ENCODE assay signal across 8 mouse cellular contexts in genomic region chr8:127064361-127065112, GRCm38 (mm10). TPM values are rescaled to one million over a fixed set of nuclear protein-coding genes. Genes with fewer than 3 reads are reported as not detected.
DNase-seq lines count a peak whose midpoint lies in the region; ATAC-seq lines count a peak whose summit lies in the region.

No protein-coding gene starts in this region.

- peak overlapping the region; percentile 81 for H3K4me3 ChIP-seq in hindbrain, embryonic 11.5 days (ENCODE audit: low read depth, low read length)

- no peaks in the 10 kb centered on the region for H3K27me3 ChIP-seq in hindbrain, embryonic 11.5 days (ENCODE audit: control insufficient read depth, insufficient read depth, low read length)

- ATAC-seq in hindbrain, embryonic 11.5 days (ENCODE audit: low FRiP score), result peak; percentile 72

- peak overlapping the region; percentile 72 for H3K4me2 ChIP-seq in hindbrain, embryonic 11.5 days (replicated peaks; ENCODE audit: low read depth, low read length)

- H3K27ac ChIP-seq in hindbrain, embryonic 11.5 days (ENCODE audit: low read depth, low read length), result peak overlapping the region; percentile 95

- no peaks in the 10 kb centered on the region for H3K9me3 ChIP-seq in hindbrain, embryonic 11.5 days (ENCODE audit: control insufficient read depth, low read length)

- DNase-seq in adrenal gland, adult (ENCODE audit: inconsistent age in 2 of 2, low spot score in 1 of 2), result peak; percentile 74 to 94
- peak; percentile 28 for DNase-seq in cerebellum, adult 9-11 months
- peak; percentile 14 to 39 for DNase-seq in frontal cortex, postnatal 36 days (ENCODE audit: low spot score in 2 of 2)
- DNase-seq in hindbrain, embryonic 11.5 days (ENCODE audit: low spot score), result peak; percentile 77
- DNase-seq in left cerebral cortex, adult 8-10 months (ENCODE audit: low spot score in 2 of 2), result peak; percentile 15 to 29
- DNase-seq in lung, postnatal 4 days, result peak; percentile 71 to 72
- DNase-seq in right cerebral cortex, postnatal 25 days, result peak; percentile 54
- no peak for DNase-seq in spleen, postnatal 10 days (ENCODE audit: low spot score in 2 of 2)

- H3K4me1 ChIP-seq in hindbrain, embryonic 11.5 days (replicated peaks; ENCODE audit: control insufficient read depth, insufficient read depth, low read length), result peaks cover 5% of the 10 kb centered on the region

- H3K36me3 ChIP-seq in hindbrain, embryonic 11.5 days (ENCODE audit: control insufficient read depth, insufficient read depth, low read length), result no peaks in the 10 kb centered on the region

- under 1% methylated on average over 69 of the region's 80 CpGs for WGBS in hindbrain, embryonic 11.5 days

- H3K9ac ChIP-seq in hindbrain, embryonic 11.5 days (ENCODE audit: low read depth, low read length), result peak overlapping the region; percentile 97

RNA-seq across cellular contexts. Expression of gene Pard3, which starts 0.8 kb away (rescaled TPM):
- 30.9 and 31.5 TPM in 2 replicates for polyA plus RNA-seq in hindbrain, embryonic 11.5 days (2014; fragmentation: Nextera tagmentation; extraction: Ambion mirVana)
- total RNA-seq in left cerebral cortex, adult 8-10 months (2022), result 10 to 100 TPM; 25.3 to 28.1 (median 26.6) TPM

Comparison
In these comparisons a context has a peak if more than half of its experiments do, and no peak if none do; other contexts are left out.
1. DNase-seq: peak in adrenal gland, adult (2 of 2), cerebellum, adult 9-11 months (single experiment), frontal cortex, postnatal 36 days (2 of 2), hindbrain, embryonic 11.5 days (single experiment), left cerebral cortex, adult 8-10 months (2 of 2), lung, postnatal 4 days (2 of 2) and right cerebral cortex, postnatal 25 days (single experiment); none in spleen, postnatal 10 days (0 of 2).